Mouse (Mus musculus) left cerebral cortex, adult 18-20 months (tissue): Measurements from ENCODE around the gene Lenep. TPM values are rescaled to one million over a fixed set of nuclear protein-coding genes. Genes with fewer than 3 reads are reported as not detected.

ENCODE experiments used
- DNase-seq, 2 experiments: peaks; one replicate each; pipeline ENCODE4 v3.0.0; 2021 to 2022; ENCODE audit warnings: low spot score in 2 of 2, mixed read lengths in 1 of 2
- total RNA-seq, 2 experiments: library from RNA; stranded (reverse); gene quantifications; 2 replicates each; pipeline ENCODE4 v1.2.3; 2021

The Lenep gene
- total RNA-seq, 2 experiments from 2014 or later = 3.8 to 6.4 TPM

DNA sequence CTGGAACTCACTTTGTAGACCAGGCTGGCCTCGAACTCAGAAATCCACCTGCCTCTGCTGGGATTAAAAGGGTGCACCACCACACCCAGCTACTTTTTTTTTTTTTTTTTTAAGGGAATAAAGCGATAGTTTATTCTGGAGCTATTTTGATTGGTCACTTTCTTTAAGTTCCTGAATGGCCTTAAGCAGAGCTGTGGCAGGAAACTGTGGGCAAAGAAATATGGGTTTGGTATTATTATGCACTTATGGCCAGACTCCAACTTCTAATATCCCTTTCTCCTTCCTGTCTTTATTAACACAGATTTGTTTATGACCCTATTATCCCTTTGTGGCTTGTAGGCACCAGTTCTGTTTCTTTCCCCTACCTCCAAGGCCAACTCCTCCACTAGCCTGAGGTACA is 17.8 kb upstream of the Lenep start:
- DNase-seq = no peak

DNA sequence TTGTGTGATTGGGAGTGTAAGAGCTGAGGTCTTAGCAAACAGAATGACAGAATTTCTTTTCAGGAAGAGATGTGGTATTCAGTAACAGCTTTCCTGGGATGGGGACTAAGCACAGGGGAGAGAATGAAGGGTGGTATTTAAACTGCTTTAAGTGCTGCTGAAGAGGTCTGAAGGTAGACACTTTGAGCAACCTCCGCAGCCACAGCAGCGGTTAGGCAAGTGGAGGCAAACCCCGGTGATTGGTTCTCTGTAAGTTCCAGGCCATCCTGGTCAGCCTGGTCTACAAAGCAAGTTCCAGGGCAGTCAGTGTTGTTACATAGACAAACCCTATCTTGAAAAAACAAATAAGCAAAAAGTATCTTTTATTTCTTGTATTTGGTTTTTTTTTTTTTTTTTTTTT is 17.4 kb upstream of the Lenep start:
- no peak for DNase-seq

DNA sequence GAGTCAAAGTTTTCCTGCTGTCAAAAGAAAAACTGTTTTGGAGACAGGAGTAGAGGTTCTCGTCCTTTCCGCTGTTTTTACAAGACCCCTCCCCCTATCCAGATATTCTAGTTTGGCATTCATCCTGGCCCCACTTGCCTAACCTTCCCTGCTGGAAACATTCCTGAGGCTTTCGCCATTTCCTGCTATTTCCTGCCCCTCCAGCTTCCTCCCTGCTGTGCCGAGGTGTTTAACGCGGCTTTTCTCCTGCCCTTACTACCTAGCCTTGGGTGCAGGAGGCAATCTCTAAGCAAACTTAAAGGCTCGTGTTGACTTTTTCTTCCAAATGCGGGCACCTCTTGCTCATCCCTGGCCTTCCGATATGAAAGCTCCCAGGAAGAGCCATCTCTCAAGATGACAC is 17.0 kb upstream of the Lenep start:
- no peak for DNase-seq

DNA sequence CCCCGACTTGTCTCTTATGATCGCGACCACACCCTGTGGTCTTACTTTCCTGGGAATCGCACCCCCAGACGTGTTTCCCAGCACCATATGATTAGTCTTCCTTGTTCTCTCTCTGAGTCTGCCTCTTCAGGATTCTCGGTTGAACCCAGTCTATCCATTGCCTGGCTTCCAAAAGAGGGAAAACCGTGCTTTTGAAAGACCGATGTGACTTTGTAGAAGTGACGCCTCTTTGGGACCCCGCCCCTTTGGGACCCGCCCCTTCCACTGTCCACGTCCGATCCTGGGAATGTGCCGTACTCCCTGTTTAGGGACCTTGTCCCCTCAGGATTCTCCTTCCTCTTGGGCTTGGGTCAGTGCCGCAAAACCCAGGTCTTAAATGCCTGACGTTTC is 16.3 kb upstream of the Lenep start:
- peak in 1 of 2 experiments; percentile 30 for DNase-seq

DNA sequence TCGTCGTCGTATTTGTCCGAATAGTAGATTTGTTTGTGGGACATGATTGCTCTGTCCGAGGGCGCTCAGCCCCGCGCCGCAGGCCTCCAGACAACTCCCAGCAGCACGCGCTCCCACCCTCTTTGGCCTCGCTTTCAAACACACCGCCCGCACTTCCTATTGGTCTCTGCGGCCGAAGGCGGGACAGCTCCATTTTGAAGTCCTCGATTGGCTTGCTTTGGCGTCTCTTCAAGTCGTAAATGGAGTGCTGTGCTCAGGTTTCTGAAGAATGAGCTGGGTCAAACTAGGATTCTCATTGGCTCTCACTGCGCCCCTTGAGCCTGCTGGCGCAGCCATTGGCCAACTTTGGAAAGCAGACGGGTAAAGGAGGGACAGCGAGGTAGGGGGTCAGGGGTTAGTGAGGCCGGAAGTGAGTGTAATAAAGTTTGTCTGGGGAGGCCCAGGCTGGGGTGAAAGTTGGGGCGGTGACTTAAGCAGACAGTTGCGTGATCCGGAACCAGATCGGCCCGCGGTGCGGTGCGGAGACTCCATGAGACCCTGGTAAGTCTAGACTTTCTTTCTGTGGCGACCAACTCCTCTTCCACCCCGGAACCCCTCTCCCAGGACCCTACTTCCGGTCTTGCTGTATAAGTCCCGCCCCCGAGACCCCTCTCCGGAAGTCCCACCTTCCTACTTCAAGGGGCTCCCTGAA is 15.7 kb upstream of the Lenep start, which contains the start of the genes Cks1b and Shc1:
Cks1b (minus strand) TSS at position 214 of the 691 bp plus-strand sequence.
Shc1 (plus strand) TSS at position 274 of the 691 bp plus-strand sequence.
- peak; percentile 84 to 94 for DNase-seq

DNA sequence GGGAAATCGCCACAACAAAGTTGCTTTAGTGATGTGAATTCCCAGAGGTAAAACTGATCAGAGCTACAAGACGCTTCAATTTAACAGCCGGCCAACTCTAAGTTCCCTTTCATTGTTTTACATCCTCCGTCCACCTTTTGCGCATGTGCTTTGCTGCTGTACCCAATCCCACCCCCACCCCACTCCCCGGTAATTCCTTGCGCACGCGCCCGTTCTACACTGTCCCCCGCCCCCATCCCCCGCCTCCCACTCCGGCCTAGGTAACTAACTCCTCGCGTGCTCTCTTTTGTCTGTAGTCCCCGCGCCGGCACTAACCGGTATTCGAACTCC is 15.2 kb upstream of the Lenep start:
- no peak for DNase-seq

DNA sequence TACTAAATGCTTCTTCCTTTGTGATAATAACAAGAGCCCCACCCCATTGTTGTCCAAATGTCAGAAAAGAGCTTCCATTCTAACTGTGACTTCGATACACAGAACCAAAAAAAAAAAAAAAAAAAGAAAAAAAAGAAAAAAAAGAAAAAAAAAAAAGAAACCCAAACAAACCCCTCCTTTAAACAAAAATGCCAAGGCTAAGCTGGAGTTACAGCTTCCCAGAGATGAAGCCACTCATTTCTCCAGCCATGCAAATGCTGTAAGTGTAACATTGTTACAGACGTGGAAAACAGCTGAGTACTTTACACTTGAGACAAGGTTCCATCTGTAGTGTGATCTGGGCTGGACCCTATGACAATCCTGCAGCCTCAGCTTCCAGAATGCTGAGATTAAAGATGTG is 14.5 kb upstream of the Lenep start:
- no peak for DNase-seq

DNA sequence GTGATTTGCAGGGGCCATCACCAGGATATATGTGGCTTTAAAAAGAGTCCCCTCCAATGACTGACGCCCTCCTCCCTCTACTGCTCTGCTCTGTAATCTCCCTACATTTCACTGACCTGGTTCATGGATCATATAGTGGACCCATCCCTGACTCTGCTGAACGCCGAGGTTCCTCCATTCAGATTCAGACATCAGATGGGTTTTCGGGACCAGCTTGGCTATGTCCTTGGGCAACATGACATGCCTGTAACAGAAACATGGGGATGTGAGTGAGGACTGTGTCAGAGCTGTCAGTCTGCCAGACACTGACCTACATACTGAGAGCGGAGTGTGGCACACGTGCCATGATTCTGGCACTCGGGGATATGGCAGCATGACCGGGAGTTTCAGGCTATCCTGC is 13.6 kb upstream of the Lenep start:
- DNase-seq = no peak

DNA sequence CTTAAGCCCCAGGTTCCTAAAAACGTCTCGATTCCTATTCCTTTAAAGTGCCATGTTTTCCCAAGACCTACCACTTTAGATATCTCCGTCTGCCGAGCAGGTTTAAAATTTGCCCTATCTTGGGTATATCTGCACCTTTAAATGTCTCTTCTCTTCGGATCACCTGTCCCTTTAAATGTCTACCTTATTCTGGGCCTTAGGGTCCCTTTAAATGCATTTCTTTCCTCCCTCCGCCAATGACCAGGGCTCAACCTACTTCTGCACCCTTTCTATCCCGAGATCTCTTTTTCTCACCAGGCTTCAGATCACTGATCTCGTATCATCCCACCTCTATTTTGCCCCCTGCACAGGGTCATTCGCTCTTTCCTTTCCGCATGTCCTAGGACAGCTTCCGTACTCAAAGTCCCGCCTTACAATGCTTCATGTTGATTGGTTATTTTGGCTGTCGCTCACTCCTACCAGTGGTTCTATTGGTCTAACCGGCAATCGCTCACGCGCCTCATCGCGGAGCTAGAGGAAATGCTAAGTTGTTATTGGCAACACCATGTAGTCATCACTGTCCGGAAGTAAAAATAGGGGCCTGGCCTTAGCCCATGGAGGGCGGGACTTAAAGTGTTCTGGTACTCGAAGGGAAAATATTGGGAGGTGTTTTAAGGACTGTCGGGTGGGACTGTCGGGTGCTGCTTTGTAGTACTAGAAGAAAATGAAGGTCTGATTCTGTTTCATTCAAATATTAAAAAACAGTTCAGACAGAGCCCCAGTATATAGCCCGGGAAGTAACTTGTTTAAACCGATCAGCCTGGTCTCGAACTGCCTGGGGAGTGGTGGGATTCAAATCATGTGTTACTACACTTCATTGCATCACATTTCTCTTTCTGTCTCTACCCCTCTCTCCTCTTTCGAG is 9.1 kb upstream of the Lenep start, which contains the start of gene Flad1:
Flad1 (minus strand) TSS at position 381 of the 904 bp plus-strand sequence.
- DNase-seq = peak; percentile 98 to 99

DNA sequence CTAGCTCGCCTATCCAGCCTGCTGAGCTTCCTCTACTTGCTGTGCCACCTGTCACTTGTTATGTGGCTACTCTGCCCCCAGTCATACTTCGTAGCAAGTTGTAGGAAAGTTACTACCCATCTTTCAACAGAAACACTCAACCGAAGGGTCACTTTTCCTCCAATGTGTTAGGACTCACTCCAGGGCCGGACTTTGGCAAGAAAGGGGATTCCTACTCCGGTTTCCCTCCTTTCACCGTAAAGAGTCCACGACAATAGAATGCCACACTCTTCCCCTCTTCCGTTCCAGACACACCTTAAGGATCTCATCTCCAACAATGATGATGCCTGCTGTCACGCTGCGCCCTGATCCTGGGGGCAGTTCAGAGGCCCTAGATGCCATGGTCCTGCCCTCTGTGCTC is 8.3 kb upstream of the Lenep start:
- DNase-seq = no peak

DNA sequence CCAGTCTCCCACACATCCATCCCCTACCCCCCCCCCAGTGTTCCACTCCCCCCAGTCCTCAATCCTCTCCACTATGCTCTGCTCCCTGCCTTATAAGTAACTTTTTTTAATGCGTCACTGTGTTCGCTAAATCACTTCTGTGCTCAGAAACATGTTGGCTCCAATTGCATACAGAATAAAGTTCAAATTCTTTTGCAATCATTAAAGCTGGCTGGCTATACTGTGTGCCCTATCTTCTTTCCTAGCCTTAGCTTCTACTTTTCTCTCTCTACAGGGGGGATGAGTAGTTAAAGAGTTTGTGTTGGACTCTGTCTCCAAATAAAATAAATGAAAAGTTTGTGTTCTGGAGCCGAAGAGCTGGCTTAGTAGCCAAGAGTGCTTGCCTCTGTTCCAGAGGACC is 7.1 kb upstream of the Lenep start:
- no peak for DNase-seq

DNA sequence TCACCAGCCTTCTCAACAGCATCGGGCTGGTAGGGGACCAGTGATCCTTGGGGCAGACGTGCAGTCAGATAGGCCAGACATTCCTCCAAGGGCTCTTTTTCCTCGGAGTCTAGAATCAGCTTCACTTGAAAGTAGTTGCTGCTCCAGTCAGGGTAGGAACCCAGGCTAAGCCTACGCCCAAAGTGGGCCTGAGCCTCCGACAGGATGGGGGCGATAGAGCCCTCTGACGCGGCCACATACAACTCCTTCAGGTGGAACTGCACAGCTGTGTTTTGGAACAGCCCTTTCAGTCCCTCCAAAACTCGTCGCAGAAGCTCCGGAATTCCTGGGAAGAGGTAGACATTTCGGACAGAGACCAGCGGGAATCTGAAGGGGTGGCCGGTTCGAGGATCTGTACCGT is 5.9 kb upstream of the Lenep start:
- DNase-seq = no peak

DNA sequence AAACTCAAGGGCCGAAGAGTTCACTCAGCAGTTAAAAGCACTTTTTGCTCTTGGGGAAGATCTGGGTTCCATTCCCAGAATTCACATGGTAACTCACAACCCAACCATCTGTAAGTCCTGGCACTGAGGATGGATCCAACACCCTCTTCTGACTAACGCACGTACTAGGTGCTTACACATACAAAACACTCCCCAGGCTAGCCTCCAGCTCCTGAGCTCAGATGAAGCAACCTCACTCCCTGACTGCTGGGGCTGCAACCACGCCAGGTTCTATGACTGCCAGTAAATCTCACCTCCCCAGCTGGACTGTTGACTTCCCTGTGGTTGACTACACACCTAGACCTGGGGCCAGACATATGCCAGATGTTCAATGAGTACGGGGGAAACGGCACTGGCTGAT is 4.3 kb upstream of the Lenep start:
- no peak for DNase-seq

DNA sequence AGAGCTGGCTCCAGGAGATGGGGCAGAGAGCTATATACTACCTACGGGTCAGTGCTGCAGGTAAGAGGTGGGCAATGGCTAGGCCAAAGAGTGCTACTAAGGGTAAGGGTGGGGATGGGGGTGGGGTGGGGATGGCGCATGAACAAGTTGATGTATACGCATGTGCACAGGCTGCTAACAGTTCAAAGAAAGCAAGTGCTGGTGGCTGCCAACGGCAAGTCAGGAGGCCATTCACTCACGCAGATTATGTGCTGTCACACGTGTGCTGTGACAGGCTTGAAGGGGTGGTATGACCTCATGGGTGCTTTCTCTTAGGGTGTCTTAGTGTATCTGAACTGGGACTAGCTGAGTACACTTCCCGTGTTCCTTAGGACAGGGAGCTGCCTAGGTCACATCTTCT is 1.3 kb downstream of the Lenep start:
- no peak for DNase-seq

DNA sequence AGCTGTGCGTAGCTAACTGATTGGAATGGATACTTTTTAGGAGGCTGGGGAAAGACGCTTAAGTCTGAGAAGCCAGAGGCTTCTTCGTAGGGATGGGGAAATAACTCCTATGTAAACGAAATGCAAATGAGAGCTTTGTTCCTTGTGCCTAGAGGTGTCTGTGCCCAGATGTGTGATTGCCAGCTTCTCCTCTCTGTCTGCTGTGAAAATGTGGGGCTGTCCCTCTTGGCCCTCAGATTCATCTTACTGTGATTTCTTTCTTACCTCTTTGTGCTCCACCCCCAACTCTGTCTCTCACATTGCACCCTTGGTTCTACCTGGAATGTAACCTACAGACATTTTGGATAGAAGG is 6.0 kb downstream of the Lenep start:
- no peak for DNase-seq

DNA sequence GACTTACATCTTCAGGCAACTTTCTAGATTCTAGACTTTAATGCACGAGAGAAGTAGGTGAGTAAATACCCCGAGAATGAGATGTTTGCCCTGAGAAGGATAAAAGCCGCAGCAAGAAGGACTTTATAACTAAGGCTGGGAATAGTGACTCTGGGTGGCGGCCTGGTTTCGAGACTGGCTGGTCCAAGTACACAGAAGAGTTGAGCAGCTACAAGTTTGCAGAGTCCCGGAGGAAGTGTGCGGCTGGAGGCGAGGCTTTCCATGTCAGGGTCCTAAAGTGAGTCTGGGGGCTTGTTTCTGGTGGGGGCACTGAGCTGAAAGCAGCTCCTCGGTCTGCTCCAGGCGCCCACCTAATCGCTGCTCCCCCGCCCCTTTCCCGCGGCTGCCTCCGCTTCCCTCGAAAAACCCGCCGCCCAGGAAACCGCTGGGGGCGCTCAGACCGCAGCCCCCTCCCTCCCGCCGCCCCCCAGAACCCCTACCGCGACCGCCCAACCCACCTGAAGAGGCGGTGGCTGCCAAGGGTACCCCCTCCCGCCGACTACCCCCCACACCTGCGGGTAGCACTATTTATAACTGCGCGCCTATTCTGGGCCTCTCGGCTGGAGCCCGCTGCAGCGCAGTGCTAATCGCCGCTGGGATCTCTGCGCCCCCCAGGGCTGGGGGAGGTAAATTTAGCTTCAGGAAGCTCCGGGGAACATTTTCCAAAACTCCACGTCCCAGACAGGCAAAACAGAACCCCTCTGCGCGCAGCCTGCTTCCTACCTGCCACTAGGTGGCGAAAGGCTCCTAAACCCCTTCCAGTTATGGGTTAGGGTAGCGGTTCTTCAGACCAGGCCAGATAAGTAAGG is 6.6 kb downstream of the Lenep start:
- peak in 1 of 2 experiments; percentile 57 for DNase-seq

DNA sequence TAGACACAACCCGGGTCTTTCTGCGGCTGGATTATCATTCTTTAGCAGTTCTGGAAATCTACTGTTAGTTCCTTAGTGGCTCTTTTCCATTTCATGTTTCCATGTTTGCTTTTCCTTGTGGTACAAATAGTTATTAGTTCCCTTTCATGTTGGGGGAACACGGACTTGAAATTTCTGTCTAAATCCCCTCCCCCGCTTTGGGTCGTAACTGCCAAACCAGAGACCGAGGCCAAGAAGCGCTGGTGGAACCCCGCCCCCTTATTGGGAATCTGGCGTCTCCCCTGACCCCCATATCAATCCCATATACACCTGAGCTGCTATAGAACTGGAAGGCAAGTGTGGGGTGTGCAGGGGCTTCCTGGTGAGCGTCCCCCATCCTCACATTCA is 7.2 kb downstream of the Lenep start:
- DNase-seq = no peak

DNA sequence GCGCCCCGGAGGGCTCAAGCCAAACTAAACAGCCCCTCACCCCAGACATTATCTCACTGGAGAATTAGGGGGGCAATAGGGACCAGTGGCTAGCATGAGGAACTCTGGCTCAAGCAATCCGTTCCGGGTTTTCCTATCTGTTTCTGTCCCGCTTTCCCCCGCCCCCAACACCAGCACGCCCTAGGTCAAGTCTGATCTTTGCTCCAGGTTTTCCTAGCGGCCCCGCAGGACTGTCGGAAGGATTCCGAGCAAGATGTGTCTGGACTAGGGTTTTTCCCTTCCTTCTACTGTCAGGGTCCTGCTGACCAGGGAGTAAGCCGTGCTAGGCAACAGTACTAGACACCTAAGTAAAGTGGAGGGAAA is 7.7 kb downstream of the Lenep start:
- peak in 1 of 2 experiments; percentile 53 for DNase-seq

DNA sequence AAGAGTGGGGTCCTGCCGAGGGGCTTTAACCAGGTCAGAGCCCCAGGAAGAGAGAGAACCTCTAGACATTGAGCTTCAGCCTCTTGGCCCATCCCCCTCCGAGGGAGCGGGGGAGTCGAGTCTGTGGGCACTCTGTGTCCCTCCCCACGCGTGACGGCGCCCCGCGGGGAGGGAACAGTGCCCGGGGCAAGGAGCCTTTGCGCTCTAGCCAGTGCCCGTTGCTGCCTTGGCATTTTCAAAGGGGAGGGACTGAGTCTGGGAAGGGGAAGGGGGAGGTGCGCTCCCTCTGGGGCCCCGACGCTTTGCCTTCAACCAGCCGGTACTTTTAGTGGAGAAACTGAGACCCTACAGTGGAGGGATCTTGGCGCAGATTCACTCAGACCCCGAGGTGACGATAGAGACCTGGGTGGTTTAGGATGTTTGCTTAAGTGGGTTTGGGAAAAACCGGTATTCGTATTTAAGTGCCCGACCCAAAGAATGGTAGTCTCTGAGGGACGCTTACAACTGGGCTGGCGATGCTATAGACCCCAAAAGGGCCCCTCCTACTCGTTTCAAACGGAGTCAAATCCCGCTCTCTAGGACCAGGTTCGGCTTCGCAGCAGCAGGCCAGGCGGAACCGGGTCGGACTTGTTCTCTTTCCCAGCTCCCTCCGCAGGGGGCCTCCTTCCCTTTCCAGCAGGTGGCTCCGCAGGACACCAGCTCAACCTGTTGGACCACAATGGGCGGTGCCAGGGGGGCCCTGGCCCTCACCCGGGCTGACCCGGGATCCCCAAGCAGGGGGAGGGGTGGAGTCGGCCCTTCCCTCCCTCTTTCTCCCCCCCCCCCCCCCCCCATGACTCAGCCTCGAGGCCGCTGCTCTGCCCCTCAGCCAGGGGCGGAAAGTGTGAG is 8.3 kb downstream of the Lenep start, which contains the start of gene Zbtb7b:
Zbtb7b (minus strand) TSS at position 771 of the 888 bp plus-strand sequence.
- DNase-seq = peak in 1 of 2 experiments; percentile 45

DNA sequence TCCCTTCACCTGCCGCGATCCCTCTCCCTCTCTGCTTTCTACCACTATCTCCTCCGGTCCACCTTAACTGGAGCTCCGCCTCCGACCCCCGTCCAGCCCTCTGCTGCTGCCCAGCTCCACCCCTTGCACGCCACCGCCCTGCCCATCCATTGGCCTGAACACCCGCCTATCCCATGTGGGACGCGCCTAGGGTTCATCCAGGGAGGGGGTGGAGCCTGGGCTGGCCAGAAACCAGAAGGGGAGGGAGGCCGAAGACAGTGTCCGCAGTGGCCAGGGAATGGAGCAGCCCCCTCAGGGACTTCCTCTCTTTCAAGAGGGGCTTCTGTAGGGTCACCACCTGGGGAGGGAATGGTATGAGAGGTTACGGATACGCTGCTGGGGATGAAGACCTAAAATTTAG is 9.0 kb downstream of the Lenep start:
- DNase-seq = peak; percentile 96
